In genomic region chr7:102245775-102246174, GRCm38 (mm10) we compare ENCODE assay signal across 8 mouse cellular contexts. TPM values are rescaled to one million over a fixed set of nuclear protein-coding genes. Genes with fewer than 3 reads are reported as not detected.
DNase-seq lines count a peak whose midpoint lies in the region; ATAC-seq lines count a peak whose summit lies in the region.

No protein-coding gene starts in this region.

- WGBS in kidney, embryonic 15.5 days = 15% methylated on average over 1 of the region's 1 CpGs
- WGBS in macrophage (ENCODE audit: missing documents) = 0% methylated on average over 1 of the region's 1 CpGs

- peaks cover 58% of the 10 kb centered on the region for H3K4me1 ChIP-seq in kidney, embryonic 15.5 days

- peaks cover 21% of the 10 kb centered on the region for H3K36me3 ChIP-seq in kidney, embryonic 15.5 days
- H3K36me3 ChIP-seq in macrophage (ENCODE audit: inconsistent target) = peaks cover 7% of the 10 kb centered on the region

- 0 out of 2 replicates have a peak overlapping the region, but pooled peaks have one; percentile 11 for H3K4me2 ChIP-seq in kidney, embryonic 15.5 days

- H3K27me3 ChIP-seq in kidney, embryonic 15.5 days = no peaks in the 10 kb centered on the region

- no peak overlapping the region for H3K9ac ChIP-seq in kidney, embryonic 15.5 days

- H3K27ac ChIP-seq in kidney, embryonic 15.5 days = peak overlapping the region; percentile 23; the same call in 1 of the 2 replicates
- peak overlapping the region; percentile 100 for H3K27ac ChIP-seq in macrophage

- ATAC-seq in kidney, embryonic 15.5 days (replicated peaks; ENCODE audit: low FRiP score) = no peak

- no peak overlapping the region for H3K4me3 ChIP-seq in kidney, embryonic 15.5 days (replicated peaks)
- peak overlapping the region; percentile 92; the same call in 1 of the 2 replicates for H3K4me3 ChIP-seq in macrophage (ENCODE audit: inconsistent target)

- H3K9me3 ChIP-seq in kidney, embryonic 15.5 days (replicated peaks) = no peaks in the 10 kb centered on the region

- DNase-seq in kidney, adult 8-10 months = no peak
- peak; percentile 46 for DNase-seq in Muller cell, postnatal 12 days (ENCODE audit: inconsistent ontology term)
- DNase-seq in gastrocnemius, postnatal 10 days = peak; percentile 45
- peak; percentile 57 to 59 for DNase-seq in kidney, postnatal 4 days
- no peak for DNase-seq in cerebellum, adult 9-11 months
- DNase-seq in urinary bladder, postnatal 10 days (ENCODE audit: low spot score) = no peak

- H3K79me2 ChIP-seq in macrophage (ENCODE audit: inconsistent target) = peaks cover 90% of the 10 kb centered on the region

RNA-seq across cellular contexts. Expression of gene Rhog, which starts 10.1 kb away (rescaled TPM):
- 53.1 and 59.1 TPM in 2 replicates for polyA plus RNA-seq in kidney, embryonic 15.5 days (2015; fragmentation: Nextera tagmentation; extraction: Ambion mirVana)
- total RNA-seq in gastrocnemius, postnatal 10 days (2021) = 10 to 100 TPM; 23.9 to 30.1 TPM
- total RNA-seq in macrophage (2018; cell fraction: chromatin; rRNA removed) = 10 to 100 TPM; 25.0 to 98.8 (median 68.0) TPM
- 100 to 1,000 TPM; 340 to 655 (median 502) TPM for total RNA-seq in macrophage (2018; cell fraction: cytosol; rRNA removed)
- 100 to 1,000 TPM; 107 to 292 (median 177) TPM for total RNA-seq in macrophage (2018; cell fraction: nucleus; rRNA removed)
- 307 to 396 TPM (median 393 TPM) in 3 replicates for polyA plus RNA-seq in macrophage (2018)

RNA-seq across cellular contexts. Expression of gene Stim1, which starts 21.8 kb away (rescaled TPM):
- 14.8 and 16.2 TPM in 2 replicates for polyA plus RNA-seq in kidney, embryonic 15.5 days (2015; fragmentation: Nextera tagmentation; extraction: Ambion mirVana)
- 100 to 1,000 TPM; 219 to 233 TPM for total RNA-seq in gastrocnemius, postnatal 10 days (2021)
- 10 to 100 TPM; 16.3 to 80.2 (median 56.7) TPM for total RNA-seq in macrophage (2018; cell fraction: chromatin; rRNA removed)
- total RNA-seq in macrophage (2018; cell fraction: cytosol; rRNA removed) = 10 to 100 TPM; 27.4 to 46.5 (median 37.8) TPM
- 10 to 100 TPM; 29.1 to 75.2 (median 49.1) TPM for total RNA-seq in macrophage (2018; cell fraction: nucleus; rRNA removed)
- polyA plus RNA-seq in macrophage (2018) = 32.9 to 38.1 TPM (median 35.0 TPM) in 3 replicates

RNA-seq across cellular contexts. Expression of gene Pgap2, which starts 35.8 kb away (rescaled TPM):
- 72.3 and 75.2 TPM in 2 replicates for polyA plus RNA-seq in kidney, embryonic 15.5 days (2015; fragmentation: Nextera tagmentation; extraction: Ambion mirVana)
- total RNA-seq in gastrocnemius, postnatal 10 days (2021) = 10 to 100 TPM; 35.9 to 40.7 TPM
- 100 to 1,000 TPM in 12 of 26 experiments, 10 to 100 TPM in 14; 35.0 to 252 (median 88.7) TPM for total RNA-seq in macrophage (2018; cell fraction: chromatin; rRNA removed)
- 100 to 1,000 TPM in 13 of 26 experiments, 10 to 100 TPM in 13; 48.3 to 295 (median 135) TPM for total RNA-seq in macrophage (2018; cell fraction: cytosol; rRNA removed)
- total RNA-seq in macrophage (2018; cell fraction: nucleus; rRNA removed) = 100 to 1,000 TPM in 15 of 26 experiments, 10 to 100 TPM in 11; 32.0 to 256 (median 136) TPM
- 35.9 to 98.6 TPM (median 72.6 TPM) in 3 replicates for polyA plus RNA-seq in macrophage (2018)

RNA-seq across cellular contexts. Expression of gene Nup98, which starts 35.8 kb away (rescaled TPM):
- 39.0 TPM in 2 replicates for polyA plus RNA-seq in kidney, embryonic 15.5 days (2015; fragmentation: Nextera tagmentation; extraction: Ambion mirVana)
- total RNA-seq in gastrocnemius, postnatal 10 days (2021) = 10 to 100 TPM; 25.1 to 31.5 TPM
- 100 to 1,000 TPM; 148 to 312 (median 209) TPM for total RNA-seq in macrophage (2018; cell fraction: chromatin; rRNA removed)
- total RNA-seq in macrophage (2018; cell fraction: cytosol; rRNA removed) = 10 to 100 TPM; 50.5 to 76.2 (median 61.5) TPM
- total RNA-seq in macrophage (2018; cell fraction: nucleus; rRNA removed) = 100 to 1,000 TPM; 104 to 290 (median 140) TPM
- 30.0 to 31.7 TPM (median 30.9 TPM) in 3 replicates for polyA plus RNA-seq in macrophage (2018)

Comparison
In these comparisons a context has a peak if more than half of its experiments do, and no peak if none do; other contexts are left out.
1. DNase-seq: peak in Muller cell, postnatal 12 days (single experiment), gastrocnemius, postnatal 10 days (single experiment) and kidney, postnatal 4 days (2 of 2); none in kidney, adult 8-10 months (0 of 2), cerebellum, adult 9-11 months (single experiment) and urinary bladder, postnatal 10 days (single experiment).